Mouse (Mus musculus) ES-Bruce4 (cell line): ENCODE measurements at regions not wholly inside any gene's neighbourhood (a gene's known extent, or its start where the extent isn't known, plus 50 kb on each side); places are given as distances from the start of the nearest gene placed in this dataset.

Experiments
- H3K27ac ChIP-seq: 2 replicates; pipeline ENCODE4 v1.5.1; 2012; ENCODE audit warnings: low read length, inconsistent platforms; ENCODE audit not compliant: insufficient read depth
- H3K27me3 ChIP-seq: 2 replicates; pipeline ENCODE4 v1.6.1; 2012; ENCODE audit warnings: mild to moderate bottlenecking, low read length, inconsistent platforms; ENCODE audit not compliant: control insufficient read depth, poor library complexity, insufficient read depth, severe bottlenecking
- H3K36me3 ChIP-seq: 2 replicates; pipeline ENCODE4 v1.6.1; 2012; ENCODE audit warnings: inconsistent platforms, mild to moderate bottlenecking, low read length, moderate library complexity; ENCODE audit not compliant: control insufficient read depth, poor library complexity, insufficient read depth, severe bottlenecking
- H3K4me1 ChIP-seq: one replicate; pipeline ENCODE4 v1.8.1; 2011; ENCODE audit warnings: low read length; ENCODE audit not compliant: control insufficient read depth, insufficient read depth
- H3K4me3 ChIP-seq: 2 replicates; pipeline ENCODE4 v1.5.1; 2011; ENCODE audit warnings: low read depth, mild to moderate bottlenecking, low read length
- H3K9ac ChIP-seq: 2 replicates; pipeline ENCODE4 v1.6.1; 2012; ENCODE audit warnings: low read depth, mild to moderate bottlenecking, inconsistent platforms; ENCODE audit not compliant: poor library complexity, severe bottlenecking
- H3K9me3 ChIP-seq: replicated peaks from 2 replicates; pipeline ENCODE4 v1.6.1; 2012; ENCODE audit warnings: mild to moderate bottlenecking, low read length, inconsistent platforms; ENCODE audit not compliant: control insufficient read depth, poor library complexity, insufficient read depth, severe bottlenecking
- CTCF ChIP-seq: IDR thresholded peaks from one replicate; pipeline ENCODE4 v1.8.1; 2011; ENCODE audit warnings: low read depth, low read length
- EP300 ChIP-seq: IDR thresholded peaks from 2 replicates; pipeline ENCODE4 v1.6.1; 2011; ENCODE audit warnings: low read depth, low read length; ENCODE audit not compliant: insufficient read depth
- POLR2A ChIP-seq: IDR thresholded peaks from one replicate; pipeline ENCODE4 v1.8.1; 2011; ENCODE audit warnings: low read length; ENCODE audit not compliant: insufficient read depth

- no peaks in the 10 kb centered on the region for H3K36me3 ChIP-seq
- no peaks in the 10 kb centered on the region for H3K9me3 ChIP-seq
- TF ChIP-seq POLR2A (no peak), EP300 (no peak), CTCF (no peak)
- H3K4me3 ChIP-seq = no peak overlapping the region
- H3K27me3 ChIP-seq = no peaks in the 10 kb centered on the region
- peaks cover 6% of the 10 kb centered on the region for H3K4me1 ChIP-seq
- H3K27ac ChIP-seq = no peak overlapping the region
- no peak overlapping the region for H3K9ac ChIP-seq
Observed at GRCm38 (mm10) chr17:31793040-31793439, 62.6 kb downstream of the Sik1 start.

- Histone ChIP-seq H3K36me3 (no peaks in the 10 kb centered on the region), H3K4me3 (no peak overlapping the region), H3K27me3 (no peaks in the 10 kb centered on the region), H3K9me3 (no peaks in the 10 kb centered on the region), H3K27ac (no peak overlapping the region), H3K4me1 (peaks cover 6% of the 10 kb centered on the region), H3K9ac (no peak overlapping the region)
- TF ChIP-seq CTCF (no peak), POLR2A (no peak), EP300 (no peak)
Observed at GRCm38 (mm10) chr17:31793521-31793920, 62.1 kb downstream of the Sik1 start.

GRCm38 (mm10) chr17:31793964-31794363 lies 61.6 kb downstream of the Sik1 start:
- TF ChIP-seq CTCF = no peak
- no peak for TF ChIP-seq POLR2A

More at GRCm38 (mm10) chr17:31793964-31794363, 61.6 kb downstream of the Sik1 start:
- Histone ChIP-seq H3K27me3 (no peaks in the 10 kb centered on the region), H3K36me3 (no peaks in the 10 kb centered on the region), H3K9ac (no peak overlapping the region), H3K9me3 (no peaks in the 10 kb centered on the region), H3K4me3 (no peak overlapping the region), H3K4me1 (peaks cover 6% of the 10 kb centered on the region), H3K27ac (no peak overlapping the region)
